Mouse (Mus musculus): Measurements from ENCODE around the gene Egfr.

DNA sequence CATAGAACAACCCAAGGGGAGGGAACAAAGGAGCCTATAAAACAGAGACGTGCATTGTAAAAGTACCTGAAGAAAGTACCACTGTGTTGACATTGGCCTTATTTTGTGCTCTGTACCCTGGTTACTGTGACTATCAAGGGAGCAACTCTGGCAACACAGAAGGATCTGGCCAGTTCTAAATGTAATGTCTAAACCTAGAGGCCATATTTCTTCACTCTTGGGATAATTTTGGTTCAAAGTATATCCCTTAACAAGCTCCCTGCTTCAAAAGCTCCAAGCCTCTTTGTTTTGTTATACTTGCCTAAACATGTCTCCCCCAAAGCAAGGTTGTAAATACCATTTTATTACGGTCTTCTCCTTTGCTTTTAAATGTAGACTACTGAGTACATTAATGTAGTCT lies 105.3 kb downstream of the Egfr start:
- no peak for TF ChIP-seq CTCF (IDR thresholded peaks at IDR 0.05; ENCODE audit: borderline replicate concordance, extremely low read depth, insufficient read depth, insufficient read length)
- TF ChIP-seq POLR2A (IDR thresholded peaks at IDR 0.05; ENCODE audit: borderline replicate concordance, extremely low read depth, insufficient read depth, insufficient read length, poor library complexity, severe bottlenecking): no peak
